Mouse (Mus musculus) 3134 (cell line): ENCODE data around the gene Gm9733.
"Not testable (repeated sequence)": the region's sequence is repeated elsewhere in the genome, so short reads cannot be mapped to it uniquely, and the experiment has no call there.

Experiments
- DNase-seq: peaks from one replicate; pipeline ENCODE4 v3.0.0-alpha.2; 2011; ENCODE audit warnings: low spot score; ENCODE audit not compliant: insufficient read length; ENCODE audit errors: extremely low read depth

The Gm9733 gene

DNA sequence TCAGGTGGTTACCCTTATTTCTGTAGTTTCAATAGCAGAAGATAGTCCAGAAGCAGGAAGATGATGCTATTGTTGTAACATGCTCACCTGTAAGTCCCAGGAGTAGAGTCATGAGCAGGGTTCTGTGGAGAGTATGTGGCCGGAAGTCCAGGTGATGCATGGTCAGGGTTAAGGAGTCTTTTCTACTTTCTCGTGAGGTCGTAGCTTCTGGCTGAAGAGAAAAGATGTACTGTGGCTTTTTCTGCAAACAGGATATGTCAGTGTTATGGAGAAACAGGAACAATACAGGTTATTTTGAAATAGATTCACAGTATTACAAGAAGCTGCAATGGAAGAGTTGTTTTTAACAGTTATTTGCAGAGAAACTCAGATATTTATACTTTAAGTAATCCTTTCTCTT lies at the start of gene Gm9733:
Gene Gm9733, minus strand, starts transcription at position 240 of the 400 bp plus-strand sequence.
- DNase-seq, result no peak

DNA sequence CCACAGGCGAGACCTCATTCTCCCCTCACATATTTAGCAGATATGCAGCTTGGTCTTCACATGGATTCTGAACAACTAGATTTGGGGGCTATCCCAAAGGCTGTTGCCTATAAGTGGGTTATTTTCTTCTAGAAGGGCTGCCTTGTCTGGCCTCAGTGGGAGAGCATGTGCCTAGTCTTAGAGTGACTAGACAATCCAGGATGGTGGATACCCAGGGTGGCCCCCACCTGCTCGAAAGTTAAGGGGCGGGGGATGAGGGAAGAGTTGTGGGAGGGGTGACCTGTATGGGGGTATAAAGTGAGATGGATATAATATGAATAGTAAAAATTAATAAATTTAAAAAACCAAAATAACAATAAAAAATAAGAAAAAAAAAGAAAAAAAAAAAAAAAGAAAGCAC lies 23.6 kb upstream of the Gm9733 start:
- DNase-seq, result not testable (repeated sequence)

- not testable (repeated sequence) for DNase-seq
These were observed 18.2 kb upstream of the Gm9733 start for GRCm38 (mm10) chr3:15350318-15350717.

DNA sequence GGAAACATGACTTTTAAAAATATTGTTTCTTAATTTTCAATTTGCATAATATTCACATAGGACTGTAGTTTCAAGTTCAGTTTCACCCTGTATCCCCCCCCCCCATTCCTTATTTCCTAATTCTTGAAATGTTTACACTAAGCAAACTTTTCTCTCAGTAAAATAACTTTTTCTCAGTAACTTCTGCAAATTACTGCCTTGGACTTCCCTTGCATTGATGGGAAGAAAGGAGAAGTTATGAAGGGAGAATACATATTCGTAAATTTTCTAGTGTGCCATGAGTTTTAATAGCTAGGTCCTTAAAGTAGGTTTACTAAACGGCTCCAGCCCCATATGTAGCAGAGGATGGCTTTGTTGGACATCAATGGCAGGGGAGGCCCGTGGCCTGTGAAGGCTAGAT lies 13.5 kb upstream of the Gm9733 start:
- DNase-seq, result not testable (repeated sequence)

- no peak for DNase-seq
These were observed 8.2 kb upstream of the Gm9733 start for GRCm38 (mm10) chr3:15340287-15340686.

DNA sequence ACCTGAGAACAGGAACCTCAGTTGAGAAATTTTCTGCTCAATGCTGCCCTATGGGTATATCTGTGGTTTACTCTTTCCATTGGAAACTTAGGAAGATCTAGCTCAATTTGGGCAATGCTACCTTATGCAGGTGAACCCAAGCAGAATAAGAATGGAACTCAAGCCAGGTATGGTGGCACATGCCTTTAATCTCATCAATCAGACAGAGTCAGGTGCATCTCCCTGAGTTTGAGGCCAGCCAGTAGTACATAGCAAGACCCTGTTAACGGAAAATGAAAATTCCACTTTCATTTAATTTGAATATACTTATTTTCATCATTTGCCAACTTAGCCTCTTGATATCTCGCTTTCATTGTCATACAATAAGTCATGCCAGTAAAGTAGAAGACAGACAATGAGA lies 2.1 kb upstream of the Gm9733 start:
- no peak for DNase-seq

DNA sequence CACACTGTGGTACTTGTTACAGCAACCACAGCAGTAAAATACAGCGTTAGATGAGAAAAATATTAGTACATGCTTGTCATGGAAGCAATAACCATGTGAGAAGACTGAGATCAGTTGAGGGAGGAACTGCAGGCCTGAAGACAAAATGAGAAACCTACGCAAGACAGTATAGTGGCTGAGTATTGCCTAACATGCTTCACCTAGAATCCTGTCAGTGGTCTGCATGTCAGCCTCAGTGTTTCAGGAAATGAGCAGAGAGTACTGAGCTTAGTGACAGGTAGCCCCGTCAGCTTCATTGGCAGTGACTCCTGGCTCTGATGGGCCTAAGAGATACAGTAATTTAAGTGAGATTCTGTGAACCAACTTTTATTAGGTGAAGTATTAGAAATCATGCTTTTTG lies 557 bp downstream of the Gm9733 start:
- no peak for DNase-seq

GRCm38 (mm10) chr3:15329549-15329948 lies 2.6 kb downstream of the Gm9733 start:
- DNase-seq, result no peak

GRCm38 (mm10) chr3:15284424-15285328 lies 47.4 kb downstream of the Gm9733 start:
- no peak for DNase-seq

DNA sequence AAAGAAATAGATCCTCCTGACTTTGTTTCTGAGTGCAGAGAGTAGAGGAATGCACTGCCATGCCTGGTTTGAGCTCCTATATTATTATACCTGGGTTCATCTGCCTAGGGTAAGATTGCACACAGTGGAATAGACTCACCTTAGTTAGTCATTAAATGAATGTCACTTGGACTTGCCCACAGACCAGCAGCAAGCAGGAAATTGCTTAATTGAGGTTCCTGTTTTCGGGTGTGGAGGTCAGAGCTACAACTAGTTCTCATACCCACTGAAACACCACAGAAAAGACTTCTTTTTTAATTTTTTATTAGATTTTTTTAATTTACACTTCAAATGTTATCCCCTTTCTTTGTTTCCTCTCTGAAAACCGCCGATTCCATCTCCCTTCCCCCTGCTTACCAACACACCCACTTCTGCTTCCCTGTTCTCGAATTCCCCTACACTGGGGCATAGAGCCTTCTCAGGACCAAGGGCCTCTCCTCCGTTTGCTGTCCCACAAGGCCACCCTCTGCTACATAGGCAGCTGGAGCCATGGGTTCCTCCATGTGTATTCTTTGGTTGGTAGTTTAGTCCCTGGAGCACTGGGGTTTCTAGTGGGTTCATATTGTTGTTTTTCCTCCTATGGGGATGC lies 56.1 kb downstream of the Gm9733 start:
- no peak for DNase-seq

DNA sequence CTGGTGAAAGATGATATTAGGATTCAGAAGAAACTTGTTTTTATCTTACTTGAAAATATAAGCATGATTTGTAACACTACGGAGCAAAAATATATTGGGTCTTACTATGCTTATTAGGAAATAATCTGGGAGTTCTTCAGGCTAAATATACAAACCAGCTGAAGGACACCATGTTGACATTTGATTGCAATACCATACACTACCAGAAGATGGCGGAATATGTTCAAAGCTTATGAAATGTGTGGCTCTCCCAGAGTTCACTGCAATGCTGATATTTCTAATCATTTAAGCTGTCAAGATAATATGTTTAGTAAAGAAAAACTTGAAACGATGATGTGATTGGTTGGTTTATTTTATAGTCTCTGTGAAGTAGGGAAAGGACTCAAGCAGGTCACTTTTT lies 67.7 kb downstream of the Gm9733 start:
- DNase-seq, result no peak

DNA sequence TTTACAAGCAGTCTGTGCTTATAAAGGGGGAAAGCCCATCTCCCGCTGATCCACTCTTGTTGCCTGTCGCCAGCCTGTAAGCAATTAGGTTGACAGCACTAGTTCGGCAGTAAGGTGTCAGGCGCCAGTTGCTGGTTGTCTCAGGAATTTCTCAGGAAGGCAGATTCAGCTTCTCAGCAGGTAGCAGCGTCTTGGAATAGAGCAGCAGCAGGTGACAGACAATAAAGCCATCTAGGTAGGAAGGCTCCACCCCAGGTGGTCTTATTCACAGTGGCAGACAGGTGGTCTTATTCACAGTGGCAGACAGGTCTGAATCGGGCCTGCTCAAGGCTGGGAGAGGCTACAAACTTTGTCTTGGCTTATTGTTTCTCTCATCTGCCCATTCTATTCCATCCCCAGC lies 76.4 kb downstream of the Gm9733 start:
- no peak for DNase-seq
